Mouse (Mus musculus): ENCODE measurements around the gene Dis3l2. TPM values are rescaled to one million over a fixed set of nuclear protein-coding genes. Genes with fewer than 3 reads are reported as not detected.

The Dis3l2 gene
- polyA plus RNA-seq, 1 experiment from 2014 or later, result 19.0 TPM

- Histone ChIP-seq H3K4me1 (ENCODE audit: control insufficient read depth, insufficient read depth, low read length) (no peaks in the 10 kb centered on the region), H3K36me3 (ENCODE audit: control insufficient read depth, insufficient read depth, low read length) (no peaks in the 10 kb centered on the region), H3K4me2 (ENCODE audit: low read depth, low read length) (no peak overlapping the region), H3K27ac (ENCODE audit: low read length) (no peak overlapping the region), H3K9ac (ENCODE audit: low read depth, low read length) (no peak overlapping the region), H3K27me3 (replicated peaks; ENCODE audit: control insufficient read depth, insufficient read depth, low read length) (no peaks in the 10 kb centered on the region), H3K4me3 (ENCODE audit: low read length) (no peak overlapping the region), H3K9me3 (ENCODE audit: control insufficient read depth, low read length) (no peaks in the 10 kb centered on the region)
- no peak for ATAC-seq
Observed at GRCm38 (mm10) chr1:86986372-86986771, 282.8 kb downstream of the Dis3l2 start.

- no peak overlapping the region for H3K27ac ChIP-seq (ENCODE audit: low read length)
- no peak for ATAC-seq
- 66% methylated on average over 5 of the region's 5 CpGs for WGBS
Observed at GRCm38 (mm10) chr1:86992849-86993248, 289.2 kb downstream of the Dis3l2 start.

GRCm38 (mm10) chr1:86994023-86994422 is 290.4 kb downstream of the Dis3l2 start:
- Histone ChIP-seq H3K4me2 (ENCODE audit: low read depth, low read length) (no peak overlapping the region), H3K27ac (ENCODE audit: low read length) (no peak overlapping the region), H3K36me3 (ENCODE audit: control insufficient read depth, insufficient read depth, low read length) (no peaks in the 10 kb centered on the region), H3K9ac (ENCODE audit: low read depth, low read length) (no peak overlapping the region), H3K4me1 (ENCODE audit: control insufficient read depth, insufficient read depth, low read length) (no peaks in the 10 kb centered on the region), H3K27me3 (replicated peaks; ENCODE audit: control insufficient read depth, insufficient read depth, low read length) (no peaks in the 10 kb centered on the region), H3K9me3 (ENCODE audit: control insufficient read depth, low read length) (no peaks in the 10 kb centered on the region), H3K4me3 (ENCODE audit: low read length) (no peak overlapping the region)
- no peak for ATAC-seq

More at GRCm38 (mm10) chr1:86992849-86993248, 289.2 kb downstream of the Dis3l2 start:
- Histone ChIP-seq H3K4me2 (ENCODE audit: low read depth, low read length) (no peak overlapping the region), H3K4me1 (ENCODE audit: control insufficient read depth, insufficient read depth, low read length) (no peaks in the 10 kb centered on the region), H3K27me3 (replicated peaks; ENCODE audit: control insufficient read depth, insufficient read depth, low read length) (no peaks in the 10 kb centered on the region), H3K36me3 (ENCODE audit: control insufficient read depth, insufficient read depth, low read length) (no peaks in the 10 kb centered on the region), H3K4me3 (ENCODE audit: low read length) (no peak overlapping the region), H3K9ac (ENCODE audit: low read depth, low read length) (no peak overlapping the region), H3K9me3 (ENCODE audit: control insufficient read depth, low read length) (no peaks in the 10 kb centered on the region)

DNA sequence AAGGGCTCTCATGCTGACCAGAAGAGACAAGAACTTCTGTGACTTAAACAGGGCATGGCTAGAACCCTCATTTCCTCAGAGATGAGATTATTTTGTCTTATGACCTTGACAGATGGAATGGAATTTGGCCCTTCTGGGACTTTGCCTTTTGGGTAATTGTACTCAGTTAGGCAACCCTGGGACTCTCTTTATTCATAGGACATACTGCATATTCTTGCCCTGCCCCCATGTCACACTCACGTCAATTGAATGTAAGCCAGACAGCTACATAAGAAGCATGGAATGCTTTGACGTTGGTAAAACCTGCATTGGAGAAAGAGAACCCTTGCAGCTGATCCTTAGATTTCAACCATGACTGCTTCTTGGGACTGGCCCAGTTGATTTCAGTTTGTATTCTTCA is 294.4 kb downstream of the Dis3l2 start:
- 86% methylated on average over 2 of the region's 2 CpGs for WGBS
- no peak for ATAC-seq

DNA sequence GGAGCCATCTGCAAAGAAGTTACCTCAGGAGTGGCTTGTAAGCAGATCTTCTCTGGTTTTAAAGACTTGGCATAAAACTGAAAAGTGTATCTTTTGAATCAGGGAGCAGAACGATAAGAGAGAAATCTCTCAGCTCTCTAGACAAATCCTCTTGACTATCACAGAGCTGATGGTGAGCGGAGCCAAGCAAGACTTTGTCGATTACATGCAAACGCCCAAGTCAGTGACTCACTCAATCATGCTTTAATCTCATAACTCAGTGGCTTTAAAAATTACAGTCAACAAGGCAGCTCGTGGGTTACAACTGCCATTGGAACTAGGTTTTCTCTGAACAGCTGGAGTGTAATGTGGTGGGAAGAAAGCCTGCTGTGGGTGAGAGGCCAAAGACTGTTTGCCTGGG is 297.8 kb downstream of the Dis3l2 start:
- Histone ChIP-seq H3K4me2 (ENCODE audit: low read depth, low read length) (no peak overlapping the region), H3K36me3 (ENCODE audit: control insufficient read depth, insufficient read depth, low read length) (no peaks in the 10 kb centered on the region), H3K27ac (ENCODE audit: low read length) (no peak overlapping the region), H3K27me3 (replicated peaks; ENCODE audit: control insufficient read depth, insufficient read depth, low read length) (no peaks in the 10 kb centered on the region), H3K9me3 (ENCODE audit: control insufficient read depth, low read length) (no peaks in the 10 kb centered on the region), H3K9ac (ENCODE audit: low read depth, low read length) (no peak overlapping the region), H3K4me1 (ENCODE audit: control insufficient read depth, insufficient read depth, low read length) (no peaks in the 10 kb centered on the region), H3K4me3 (ENCODE audit: low read length) (no peak overlapping the region)
- ATAC-seq, result no peak
- WGBS, result 76% methylated on average over 5 of the region's 5 CpGs

More for the DNA sequence above, 294.4 kb downstream of the Dis3l2 start:
- no peak overlapping the region for H3K4me2 ChIP-seq (ENCODE audit: low read depth, low read length)
- no peaks in the 10 kb centered on the region for H3K36me3 ChIP-seq (ENCODE audit: control insufficient read depth, insufficient read depth, low read length)
- H3K27ac ChIP-seq (ENCODE audit: low read length), result no peak overlapping the region
- no peaks in the 10 kb centered on the region for H3K4me1 ChIP-seq (ENCODE audit: control insufficient read depth, insufficient read depth, low read length)
- no peaks in the 10 kb centered on the region for H3K9me3 ChIP-seq (ENCODE audit: control insufficient read depth, low read length)
- no peaks in the 10 kb centered on the region for H3K27me3 ChIP-seq (replicated peaks; ENCODE audit: control insufficient read depth, insufficient read depth, low read length)
- no peak overlapping the region for H3K4me3 ChIP-seq (ENCODE audit: low read length)
- H3K9ac ChIP-seq (ENCODE audit: low read depth, low read length), result no peak overlapping the region

- H3K9me3 ChIP-seq (ENCODE audit: control insufficient read depth, low read length), result no peaks in the 10 kb centered on the region
- no peak overlapping the region for H3K27ac ChIP-seq (ENCODE audit: low read length)
- H3K27me3 ChIP-seq (replicated peaks; ENCODE audit: control insufficient read depth, insufficient read depth, low read length), result no peaks in the 10 kb centered on the region
- no peak overlapping the region for H3K9ac ChIP-seq (ENCODE audit: low read depth, low read length)
- H3K36me3 ChIP-seq (ENCODE audit: control insufficient read depth, insufficient read depth, low read length), result no peaks in the 10 kb centered on the region
- no peaks in the 10 kb centered on the region for H3K4me1 ChIP-seq (ENCODE audit: control insufficient read depth, insufficient read depth, low read length)
- H3K4me2 ChIP-seq (ENCODE audit: low read depth, low read length), result no peak overlapping the region
- ATAC-seq, result no peak
- no peak overlapping the region for H3K4me3 ChIP-seq (ENCODE audit: low read length)
- WGBS, result 55% methylated on average over 9 of the region's 9 CpGs
Observed at GRCm38 (mm10) chr1:87002545-87003168, 299.0 kb downstream of the Dis3l2 start.

DNA sequence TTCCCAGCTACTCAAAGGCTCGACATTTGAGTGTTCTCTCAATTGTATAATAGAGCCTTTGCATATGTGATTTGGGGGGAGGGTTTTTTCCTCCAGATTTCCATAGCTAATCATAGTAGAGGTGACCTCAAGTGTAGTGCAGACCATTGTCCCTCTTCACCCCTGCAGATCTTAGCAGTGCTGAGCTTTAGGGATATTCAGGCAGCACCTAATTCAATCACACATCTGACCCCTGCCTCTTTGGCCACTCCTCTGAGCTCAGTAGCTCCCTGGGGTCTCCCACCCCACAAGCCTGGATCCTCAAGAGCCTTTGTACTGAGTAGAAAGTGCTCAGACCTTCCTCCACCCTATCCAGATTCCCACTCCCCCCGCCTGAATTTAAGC is 299.6 kb downstream of the Dis3l2 start:
- ATAC-seq, result no peak
- 47% methylated on average over 2 of the region's 2 CpGs for WGBS
- H3K36me3 ChIP-seq (ENCODE audit: control insufficient read depth, insufficient read depth, low read length), result no peaks in the 10 kb centered on the region

GRCm38 (mm10) chr1:87006425-87006824 is 302.8 kb downstream of the Dis3l2 start:
- 79% methylated on average over 1 of the region's 1 CpGs for WGBS
- no peaks in the 10 kb centered on the region for H3K27me3 ChIP-seq (replicated peaks; ENCODE audit: control insufficient read depth, insufficient read depth, low read length)
- no peak overlapping the region for H3K4me2 ChIP-seq (ENCODE audit: low read depth, low read length)
- ATAC-seq, result no peak
- no peaks in the 10 kb centered on the region for H3K9me3 ChIP-seq (ENCODE audit: control insufficient read depth, low read length)
- no peak overlapping the region for H3K9ac ChIP-seq (ENCODE audit: low read depth, low read length)
- H3K27ac ChIP-seq (ENCODE audit: low read length), result no peak overlapping the region
- H3K4me3 ChIP-seq (ENCODE audit: low read length), result no peak overlapping the region
- H3K4me1 ChIP-seq (ENCODE audit: control insufficient read depth, insufficient read depth, low read length), result no peaks in the 10 kb centered on the region
- no peaks in the 10 kb centered on the region for H3K36me3 ChIP-seq (ENCODE audit: control insufficient read depth, insufficient read depth, low read length)

More for the DNA sequence above, 299.6 kb downstream of the Dis3l2 start:
- no peak overlapping the region for H3K4me2 ChIP-seq (ENCODE audit: low read depth, low read length)
- no peaks in the 10 kb centered on the region for H3K9me3 ChIP-seq (ENCODE audit: control insufficient read depth, low read length)
- H3K4me3 ChIP-seq (ENCODE audit: low read length), result no peak overlapping the region
- no peak overlapping the region for H3K27ac ChIP-seq (ENCODE audit: low read length)
- H3K27me3 ChIP-seq (replicated peaks; ENCODE audit: control insufficient read depth, insufficient read depth, low read length), result no peaks in the 10 kb centered on the region
- H3K9ac ChIP-seq (ENCODE audit: low read depth, low read length), result no peak overlapping the region
- H3K4me1 ChIP-seq (ENCODE audit: control insufficient read depth, insufficient read depth, low read length), result no peaks in the 10 kb centered on the region

GRCm38 (mm10) chr1:87008211-87008610 is 304.6 kb downstream of the Dis3l2 start:
- Histone ChIP-seq H3K9ac (ENCODE audit: low read depth, low read length) (no peak overlapping the region), H3K27ac (ENCODE audit: low read length) (no peak overlapping the region), H3K9me3 (ENCODE audit: control insufficient read depth, low read length) (no peaks in the 10 kb centered on the region), H3K4me2 (ENCODE audit: low read depth, low read length) (no peak overlapping the region), H3K4me3 (ENCODE audit: low read length) (no peak overlapping the region), H3K36me3 (ENCODE audit: control insufficient read depth, insufficient read depth, low read length) (no peaks in the 10 kb centered on the region), H3K27me3 (replicated peaks; ENCODE audit: control insufficient read depth, insufficient read depth, low read length) (no peaks in the 10 kb centered on the region), H3K4me1 (ENCODE audit: control insufficient read depth, insufficient read depth, low read length) (peaks cover 5% of the 10 kb centered on the region; the same call in 1 of the 2 replicates)
- no peak for ATAC-seq
- 35% methylated on average over 1 of the region's 1 CpGs for WGBS

GRCm38 (mm10) chr1:87009156-87009555 is 305.5 kb downstream of the Dis3l2 start:
- ATAC-seq, result no peak
- Histone ChIP-seq H3K4me3 (ENCODE audit: low read length) (no peak overlapping the region), H3K4me2 (ENCODE audit: low read depth, low read length) (no peak overlapping the region), H3K36me3 (ENCODE audit: control insufficient read depth, insufficient read depth, low read length) (no peaks in the 10 kb centered on the region), H3K27me3 (replicated peaks; ENCODE audit: control insufficient read depth, insufficient read depth, low read length) (no peaks in the 10 kb centered on the region), H3K4me1 (ENCODE audit: control insufficient read depth, insufficient read depth, low read length) (peaks cover 5% of the 10 kb centered on the region; the same call in 1 of the 2 replicates), H3K9ac (ENCODE audit: low read depth, low read length) (no peak overlapping the region), H3K27ac (ENCODE audit: low read length) (no peak overlapping the region), H3K9me3 (ENCODE audit: control insufficient read depth, low read length) (no peaks in the 10 kb centered on the region)
- 79% methylated on average over 3 of the region's 3 CpGs for WGBS

Data from intestine, embryonic 16.5 days (tissue).